Mouse (Mus musculus) embryonic facial prominence, embryonic 12.5 days (tissue): ENCODE data around the gene Fryl. TPM values are rescaled to one million over a fixed set of nuclear protein-coding genes. Genes with fewer than 3 reads are reported as not detected.

Source experiments
- ATAC-seq: fragments of 200-750 bp; cut with Nextera tagmentation; 2 replicates; pipeline ENCODE4 v1.8.0; 2017; ENCODE audit not compliant: insufficient number of reproducible peaks, insufficient read depth, low FRiP score, low TSS enrichment
- H3K27ac ChIP-seq: fragments of 300-500 bp; sonication (generic); 2 replicates; pipeline ENCODE4 v1.5.1; 2016; ENCODE audit warnings: mild to moderate bottlenecking
- H3K27me3 ChIP-seq: fragments of 300-500 bp; sonication (generic); 2 replicates; pipeline ENCODE4 v1.6.1; 2016; ENCODE audit warnings: mild to moderate bottlenecking, moderate library complexity
- H3K36me3 ChIP-seq: fragments of 300-500 bp; sonication (generic); 2 replicates; pipeline ENCODE4 v1.6.1; 2016; ENCODE audit warnings: mild to moderate bottlenecking
- H3K4me1 ChIP-seq: fragments of 300-500 bp; sonication (generic); 2 replicates; pipeline ENCODE4 v1.6.1; 2016
- H3K4me2 ChIP-seq: fragments of 300-500 bp; sonication (generic); replicated peaks from 2 replicates; pipeline ENCODE4 v1.6.1; 2016; ENCODE audit warnings: mild to moderate bottlenecking, moderate library complexity
- H3K4me3 ChIP-seq: fragments of 300-500 bp; sonication (generic); 2 replicates; pipeline ENCODE4 v1.5.1; 2016; ENCODE audit warnings: mild to moderate bottlenecking
- H3K9ac ChIP-seq: fragments of 300-500 bp; sonication (generic); 2 replicates; pipeline ENCODE4 v1.6.1; 2016; ENCODE audit warnings: mild to moderate bottlenecking, moderate library complexity
- H3K9me3 ChIP-seq: fragments of 300-500 bp; sonication (generic); 2 replicates; pipeline ENCODE4 v1.6.1; 2016; ENCODE audit warnings: mild to moderate bottlenecking, moderate library complexity
- WGBS: fragments of 180-500 bp; shearing (Covaris S2); methylation state at CpG from one replicate; pipeline ENCODE4 v1.1.7; 2016; 5-methylcytosine and 5-hydroxymethylcytosine counted together
- polyA plus RNA-seq: library from polyadenylated mRNA; unstranded; fragments of >200 nt; fragmentation: Nextera tagmentation; extraction: Ambion mirVana; gene quantifications from 2 replicates; pipeline ENCODE4 v1.2.1, GENCODE M21; 2016

Gene Fryl
- polyA plus RNA-seq, 1 experiment from 2014 or later = 28.6 TPM

DNA sequence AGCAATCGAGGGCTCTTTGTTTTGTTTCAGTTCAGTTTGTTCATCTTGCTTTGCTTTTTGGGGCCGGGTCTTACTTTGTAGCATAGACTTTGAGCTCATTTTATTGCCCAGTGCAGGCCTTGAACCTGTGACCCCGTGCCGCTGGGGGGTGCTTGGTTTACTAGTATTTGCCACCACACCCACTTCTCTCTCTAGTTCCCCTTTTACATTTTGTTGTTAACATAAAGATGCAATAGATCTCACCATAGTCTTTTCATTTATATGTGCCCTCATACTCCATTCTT is 24.1 kb upstream of the Fryl start:
- no peak overlapping the region for H3K9ac ChIP-seq
- WGBS = 65% methylated on average over 4 of the region's 4 CpGs
- H3K4me1 ChIP-seq = peaks cover 4% of the 10 kb centered on the region; the same call in 1 of the 2 replicates
- no peaks in the 10 kb centered on the region for H3K27me3 ChIP-seq
- no peak for ATAC-seq
- H3K36me3 ChIP-seq = no peaks in the 10 kb centered on the region
- no peaks in the 10 kb centered on the region for H3K9me3 ChIP-seq
- H3K4me3 ChIP-seq = no peak overlapping the region
- H3K27ac ChIP-seq = no peak overlapping the region
- H3K4me2 ChIP-seq = no peak overlapping the region

DNA sequence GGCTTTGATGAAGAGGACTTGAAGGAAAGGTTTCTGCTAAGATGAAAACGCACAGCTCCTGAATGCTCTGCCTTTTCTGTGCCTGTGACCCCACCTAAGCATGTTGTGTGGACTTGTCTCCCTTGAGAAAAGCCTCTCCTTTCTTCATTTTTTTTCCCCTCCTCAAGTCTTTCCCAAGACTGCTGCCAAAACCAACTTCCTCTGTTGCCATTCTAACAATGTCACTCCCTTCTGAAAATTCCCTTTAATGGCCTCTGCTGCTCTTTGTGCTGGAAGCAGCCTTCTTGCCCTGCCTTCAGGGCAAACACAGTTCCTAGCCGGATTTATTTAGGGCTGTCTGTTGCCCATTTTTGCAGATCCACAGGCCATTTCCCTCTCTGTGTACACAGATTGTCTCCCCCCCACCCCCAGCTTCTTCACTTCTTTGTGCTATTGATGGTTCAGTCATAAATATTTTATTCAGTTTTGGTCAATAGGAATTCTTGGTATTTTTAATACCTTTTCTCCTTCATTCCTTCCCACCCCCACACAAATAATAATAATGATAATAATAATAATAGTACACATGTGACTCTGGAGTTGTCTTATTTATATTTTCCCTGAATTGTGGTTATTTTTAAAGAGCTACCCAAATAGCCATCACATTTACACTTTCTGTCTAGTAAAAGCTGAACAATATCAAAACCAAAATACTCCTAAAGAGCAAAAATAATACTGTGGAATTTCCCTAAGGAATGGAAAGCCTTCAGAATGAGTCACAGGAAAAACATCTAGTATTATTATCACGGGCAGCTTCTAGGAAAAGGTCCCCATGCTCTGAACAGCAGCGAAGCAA is 23.5 kb upstream of the Fryl start:
- 0 out of 2 replicates have a peak overlapping the region, but pooled peaks have one; percentile 50 for H3K27ac ChIP-seq
- H3K9me3 ChIP-seq = no peaks in the 10 kb centered on the region
- no peaks in the 10 kb centered on the region for H3K27me3 ChIP-seq
- no peak for ATAC-seq
- H3K4me3 ChIP-seq = no peak overlapping the region
- no peak overlapping the region for H3K4me2 ChIP-seq
- H3K36me3 ChIP-seq = no peaks in the 10 kb centered on the region
- 47% methylated on average over 4 of the region's 4 CpGs for WGBS
- no peak overlapping the region for H3K9ac ChIP-seq
- peaks cover 4% of the 10 kb centered on the region; the same call in 1 of the 2 replicates for H3K4me1 ChIP-seq

DNA sequence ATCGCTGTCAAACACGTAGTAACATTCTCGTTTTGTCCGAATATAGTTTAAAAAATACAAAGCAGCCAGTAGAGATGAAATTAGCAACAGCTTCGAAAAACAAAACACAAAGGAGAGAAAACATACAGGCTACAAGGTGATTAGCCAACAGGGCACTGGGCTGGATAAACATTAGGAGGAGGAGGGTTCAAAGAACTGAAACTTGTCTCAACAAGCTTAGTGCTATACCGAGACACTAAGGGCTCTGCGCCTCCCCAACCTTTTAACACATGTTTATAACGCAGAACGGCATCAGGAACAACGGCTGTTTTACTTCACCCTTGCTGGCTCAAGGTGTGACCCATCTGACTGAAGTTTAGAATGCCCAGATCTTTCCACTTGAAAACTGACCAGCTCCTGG is 22.8 kb upstream of the Fryl start:
- WGBS = 55% methylated on average over 10 of the region's 10 CpGs
- H3K9me3 ChIP-seq = no peaks in the 10 kb centered on the region

DNA sequence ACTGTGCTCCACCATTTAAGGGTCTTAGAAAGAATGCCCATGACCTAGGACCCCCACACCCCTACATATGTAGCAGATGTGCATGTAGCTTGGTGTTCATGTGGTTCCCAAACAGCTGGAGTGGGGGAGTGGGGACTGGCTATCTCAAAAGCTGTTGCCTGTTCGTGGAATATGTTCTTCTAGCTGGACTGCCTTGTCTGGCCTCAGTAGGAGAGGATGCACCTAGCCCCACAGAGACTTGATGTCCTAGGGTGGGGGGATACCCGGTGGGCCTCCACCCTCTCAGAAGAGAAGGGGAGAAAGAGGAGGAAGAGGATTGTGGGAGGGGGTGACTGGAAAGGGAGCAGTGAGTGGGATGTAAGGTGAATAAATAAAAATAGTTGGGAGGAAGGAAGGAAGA is 18.5 kb upstream of the Fryl start:
- Histone ChIP-seq H3K9me3 (no peaks in the 10 kb centered on the region), H3K27ac (no peak overlapping the region), H3K4me1 (peaks cover 4% of the 10 kb centered on the region; the same call in 1 of the 2 replicates), H3K36me3 (no peaks in the 10 kb centered on the region), H3K9ac (no peak overlapping the region), H3K27me3 (no peaks in the 10 kb centered on the region), H3K4me2 (no peak overlapping the region), H3K4me3 (no peak overlapping the region)
- ATAC-seq = no peak
- WGBS = 88% methylated on average over 2 of the region's 2 CpGs

More for the DNA sequence above, 22.8 kb upstream of the Fryl start:
- ATAC-seq = no peak
- Histone ChIP-seq H3K4me1 (peaks cover 4% of the 10 kb centered on the region; the same call in 1 of the 2 replicates), H3K36me3 (no peaks in the 10 kb centered on the region), H3K4me3 (no peak overlapping the region), H3K27ac (no peak overlapping the region), H3K27me3 (no peaks in the 10 kb centered on the region), H3K9ac (no peak overlapping the region), H3K4me2 (no peak overlapping the region)

DNA sequence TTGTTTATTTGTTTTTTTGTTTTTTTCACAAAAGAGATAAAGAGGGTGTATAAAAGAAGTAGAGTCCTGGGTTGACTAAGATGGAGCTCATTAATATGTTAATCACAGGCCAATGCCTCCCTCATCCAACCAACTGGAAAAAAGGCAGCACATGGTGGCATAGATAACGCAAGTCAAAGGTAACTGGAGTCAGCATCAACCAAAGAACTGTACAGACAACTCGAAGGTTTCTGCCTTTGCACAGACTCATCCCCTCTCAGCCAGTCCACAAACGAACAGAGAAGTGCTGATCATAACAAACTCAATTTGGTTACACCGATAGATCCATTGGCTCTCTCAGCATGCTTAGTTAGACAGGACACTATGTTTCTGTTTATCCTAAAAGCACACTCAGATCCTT is 16.8 kb upstream of the Fryl start:
- no peaks in the 10 kb centered on the region for H3K36me3 ChIP-seq

DNA sequence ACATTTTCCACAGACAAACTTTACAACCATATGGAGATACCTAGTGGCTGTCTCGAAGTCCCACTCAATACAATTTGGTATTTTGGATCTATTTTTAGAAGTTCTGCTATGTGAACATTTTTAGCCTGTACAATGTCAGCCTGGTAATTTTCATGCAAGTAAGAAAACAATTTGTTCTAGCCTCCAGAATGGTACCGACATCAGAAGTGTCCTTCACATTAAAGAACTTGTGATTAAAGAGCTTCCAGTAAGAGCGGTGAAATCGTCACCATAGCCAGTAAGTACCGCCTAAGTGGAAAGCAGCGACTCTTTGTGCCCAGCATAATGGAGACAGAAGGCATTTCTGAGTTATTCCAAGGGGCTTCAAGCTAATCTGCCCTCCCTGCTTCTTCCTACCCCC is 14.2 kb upstream of the Fryl start:
- H3K4me2 ChIP-seq = no peak overlapping the region
- H3K4me3 ChIP-seq = no peak overlapping the region
- peaks cover 3% of the 10 kb centered on the region; the same call in 1 of the 2 replicates for H3K9me3 ChIP-seq
- no peak overlapping the region for H3K9ac ChIP-seq
- H3K27me3 ChIP-seq = no peaks in the 10 kb centered on the region
- H3K36me3 ChIP-seq = no peaks in the 10 kb centered on the region
- ATAC-seq = no peak
- H3K27ac ChIP-seq = no peak overlapping the region
- 71% methylated on average over 6 of the region's 6 CpGs for WGBS
- H3K4me1 ChIP-seq = no peaks in the 10 kb centered on the region

More for the DNA sequence above, 16.8 kb upstream of the Fryl start:
- no peaks in the 10 kb centered on the region for H3K27me3 ChIP-seq
- ATAC-seq = no peak
- H3K9ac ChIP-seq = no peak overlapping the region
- 76% methylated on average over 4 of the region's 4 CpGs for WGBS
- H3K9me3 ChIP-seq = no peaks in the 10 kb centered on the region
- no peak overlapping the region for H3K27ac ChIP-seq
- no peaks in the 10 kb centered on the region for H3K4me1 ChIP-seq
- H3K4me2 ChIP-seq = no peak overlapping the region
- no peak overlapping the region for H3K4me3 ChIP-seq

DNA sequence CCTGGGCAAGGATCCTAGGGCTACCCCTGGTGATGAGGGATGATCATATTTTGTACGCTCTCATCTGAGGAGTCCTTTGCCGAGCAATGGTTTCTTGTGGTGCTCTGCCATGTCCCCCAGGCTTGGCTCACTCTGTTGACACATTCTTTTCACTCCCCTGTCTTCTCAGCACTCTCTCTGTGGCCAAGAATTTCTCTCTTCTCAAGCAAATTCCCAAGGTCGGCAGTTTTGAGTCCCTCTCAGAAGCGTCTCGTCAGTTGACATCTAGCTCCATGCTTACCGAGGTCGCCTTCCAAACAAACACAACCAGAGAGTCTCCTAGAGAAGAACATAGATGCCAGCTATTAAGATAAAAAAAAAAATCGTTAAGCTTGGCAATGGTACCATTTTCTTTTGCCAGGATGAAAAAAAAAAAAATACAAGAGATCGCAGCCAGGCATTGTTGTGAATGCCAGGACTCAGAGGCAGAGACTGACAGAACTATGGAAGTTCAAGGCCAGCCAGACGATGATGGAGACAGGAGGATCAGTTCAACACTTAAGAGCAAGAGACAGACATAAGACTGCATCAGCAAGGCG is 12.3 kb upstream of the Fryl start:
- H3K4me2 ChIP-seq = no peak overlapping the region
- H3K9me3 ChIP-seq = peaks cover 3% of the 10 kb centered on the region; the same call in 1 of the 2 replicates
- 80% methylated on average over 11 of the region's 11 CpGs for WGBS
- ATAC-seq = no peak
- no peak overlapping the region for H3K4me3 ChIP-seq
- H3K27me3 ChIP-seq = no peaks in the 10 kb centered on the region
- H3K36me3 ChIP-seq = no peaks in the 10 kb centered on the region
- H3K9ac ChIP-seq = no peak overlapping the region
- no peaks in the 10 kb centered on the region for H3K4me1 ChIP-seq
- no peak overlapping the region for H3K27ac ChIP-seq

DNA sequence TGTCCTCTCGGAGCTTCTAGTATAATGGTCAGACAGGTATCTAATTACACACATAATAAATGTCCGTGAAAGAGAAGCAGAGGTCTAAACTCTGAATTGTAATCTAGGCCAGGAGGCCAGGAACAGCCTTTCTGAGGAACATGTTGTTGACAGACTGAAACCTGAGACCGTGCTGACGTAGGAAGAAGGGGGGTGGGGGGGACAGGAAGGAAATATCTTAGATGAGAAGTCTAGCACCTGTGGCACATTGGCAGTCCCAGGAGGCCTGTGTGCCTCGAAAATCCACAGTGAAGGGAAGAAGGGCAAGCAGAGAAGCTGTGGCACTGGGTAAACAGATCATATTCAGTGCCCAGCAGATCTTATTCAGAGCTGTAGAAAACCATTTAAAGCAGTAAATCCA is 9.0 kb upstream of the Fryl start:
- WGBS = 15% methylated on average over 5 of the region's 5 CpGs
- Histone ChIP-seq H3K36me3 (no peaks in the 10 kb centered on the region), H3K4me2 (no peak overlapping the region), H3K27ac (0 out of 2 replicates have a peak overlapping the region, but pooled peaks have one; percentile 25), H3K9ac (no peak overlapping the region), H3K4me3 (no peak overlapping the region), H3K27me3 (no peaks in the 10 kb centered on the region), H3K4me1 (no peaks in the 10 kb centered on the region), H3K9me3 (peaks cover 3% of the 10 kb centered on the region; the same call in 1 of the 2 replicates)
- ATAC-seq = no peak

DNA sequence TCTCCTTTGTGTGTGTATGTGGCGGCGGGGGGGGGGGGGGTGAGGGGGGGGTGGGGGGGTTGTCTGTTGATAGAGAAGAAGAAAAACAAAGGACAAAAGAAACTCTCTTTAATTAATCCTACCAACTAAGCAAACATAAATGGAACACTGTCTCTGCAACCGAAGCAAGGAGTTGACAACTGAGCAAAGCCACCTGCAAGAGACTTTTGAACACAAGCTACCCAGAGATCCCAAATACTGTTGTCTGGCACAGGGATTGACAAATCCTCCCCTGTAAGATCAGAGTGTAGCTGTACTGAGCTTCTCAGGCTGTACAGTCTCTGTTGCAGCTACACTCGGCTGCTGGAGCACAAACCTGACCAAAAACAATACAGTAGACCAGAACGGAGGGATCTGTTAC is 7.7 kb upstream of the Fryl start:
- Histone ChIP-seq H3K4me2 (no peak overlapping the region), H3K36me3 (no peaks in the 10 kb centered on the region), H3K9me3 (peaks cover 3% of the 10 kb centered on the region; the same call in 1 of the 2 replicates), H3K27ac (no peak overlapping the region), H3K9ac (no peak overlapping the region), H3K4me3 (no peak overlapping the region), H3K4me1 (no peaks in the 10 kb centered on the region), H3K27me3 (no peaks in the 10 kb centered on the region)
- ATAC-seq = no peak
- WGBS = 77% methylated on average over 3 of the region's 5 CpGs

DNA sequence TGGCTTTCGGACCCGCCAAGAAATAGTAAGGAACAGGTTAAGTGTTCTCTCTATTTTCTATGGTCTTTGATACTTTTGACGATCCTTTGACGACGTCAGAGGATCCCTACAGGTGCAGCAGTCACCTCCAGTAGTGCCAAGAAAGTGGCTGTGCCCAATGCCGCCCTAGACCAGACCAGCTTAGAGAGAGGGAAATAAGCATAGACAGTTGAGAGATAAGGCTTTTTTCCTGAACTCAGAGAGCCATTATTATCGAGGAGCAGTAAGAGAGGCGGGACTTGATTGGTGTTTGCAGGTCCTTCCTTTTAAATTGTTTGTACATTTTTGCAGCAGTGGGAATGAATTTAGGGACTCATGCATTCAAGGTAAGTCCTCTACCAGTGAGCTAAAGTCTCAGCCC is 1.3 kb upstream of the Fryl start:
- 52% methylated on average over 8 of the region's 8 CpGs for WGBS
- no peaks in the 10 kb centered on the region for H3K36me3 ChIP-seq
- no peak overlapping the region for H3K27ac ChIP-seq
- H3K27me3 ChIP-seq = no peaks in the 10 kb centered on the region
- ATAC-seq = no peak
- no peak overlapping the region for H3K4me3 ChIP-seq
- no peaks in the 10 kb centered on the region for H3K9me3 ChIP-seq
- no peak overlapping the region for H3K9ac ChIP-seq
- H3K4me1 ChIP-seq = peaks cover 4% of the 10 kb centered on the region
- peak overlapping the region; percentile 72; the same call in 1 of the 2 replicates for H3K4me2 ChIP-seq

DNA sequence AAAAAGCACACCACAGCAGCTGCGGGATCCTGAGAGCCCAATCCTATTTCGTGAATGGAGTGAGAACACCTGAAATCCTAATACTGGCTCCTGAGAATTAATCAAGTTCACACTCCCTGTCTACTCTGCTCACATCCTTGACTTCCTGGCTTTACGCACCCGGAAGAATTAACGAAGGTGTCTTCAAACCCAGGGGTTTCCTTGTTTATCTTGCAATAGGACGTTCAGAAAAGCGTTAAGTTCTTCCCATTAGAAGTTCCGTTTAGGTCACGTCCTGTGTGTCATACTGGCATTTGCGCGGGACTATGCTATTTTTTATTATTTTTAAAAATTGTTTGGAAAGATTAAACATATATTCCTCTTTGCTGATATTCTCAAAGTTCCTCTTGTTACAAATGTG is 677 bp upstream of the Fryl start:
- no peak overlapping the region; the same call in 1 of the 2 replicates for H3K9ac ChIP-seq
- 3% methylated on average over 11 of the region's 11 CpGs for WGBS
- H3K4me3 ChIP-seq = peak overlapping the region; percentile 90

More for the DNA sequence above, 677 bp upstream of the Fryl start:
- H3K4me2 ChIP-seq = peak overlapping the region; percentile 72
- ATAC-seq = no peak
- no peaks in the 10 kb centered on the region for H3K9me3 ChIP-seq
- peaks cover 4% of the 10 kb centered on the region for H3K4me1 ChIP-seq
- H3K27me3 ChIP-seq = no peaks in the 10 kb centered on the region
- no peaks in the 10 kb centered on the region for H3K36me3 ChIP-seq
- H3K27ac ChIP-seq = no peak overlapping the region
